Mouse (Mus musculus) neural tube, embryonic 13.5 days (tissue): ENCODE measurements around the gene Fut9. TPM values are rescaled to one million over a fixed set of nuclear protein-coding genes. Genes with fewer than 3 reads are reported as not detected.
A peak's percentile ranks its signal among the peaks of the same experiment; 100 is the strongest.

ENCODE experiments used
- ATAC-seq: fragments of 200-750 bp; cut with Nextera tagmentation; 2 replicates; pipeline ENCODE4 v1.8.0; 2017; ENCODE audit warnings: low read depth, mild to moderate bottlenecking, moderate TSS enrichment, moderate library complexity
- H3K27ac ChIP-seq: fragments of 300-500 bp; sonication (generic); replicated peaks from 2 replicates; pipeline ENCODE4 v1.5.1; 2015; ENCODE audit warnings: moderate library complexity, mild to moderate bottlenecking, inconsistent platforms
- H3K27me3 ChIP-seq: fragments of 300-500 bp; sonication (generic); 2 replicates; pipeline ENCODE4 v1.6.1; 2015; ENCODE audit warnings: mild to moderate bottlenecking, inconsistent platforms
- H3K36me3 ChIP-seq: fragments of 300-500 bp; sonication (generic); 2 replicates; pipeline ENCODE4 v1.6.1; 2015; ENCODE audit warnings: mild to moderate bottlenecking, inconsistent platforms
- H3K4me1 ChIP-seq: fragments of 300-500 bp; sonication (generic); replicated peaks from 2 replicates; pipeline ENCODE4 v1.6.1; 2015; ENCODE audit warnings: inconsistent platforms
- H3K4me2 ChIP-seq: fragments of 300-500 bp; sonication (generic); 2 replicates; pipeline ENCODE4 v1.6.1; 2015; ENCODE audit warnings: inconsistent platforms, mild to moderate bottlenecking, moderate library complexity
- H3K4me3 ChIP-seq: fragments of 300-500 bp; sonication (generic); 2 replicates; pipeline ENCODE4 v1.5.1; 2015; ENCODE audit warnings: mild to moderate bottlenecking, inconsistent platforms
- H3K9ac ChIP-seq: fragments of 300-500 bp; sonication (generic); 2 replicates; pipeline ENCODE4 v1.6.1; 2015; ENCODE audit warnings: moderate library complexity, mild to moderate bottlenecking, inconsistent platforms
- H3K9me3 ChIP-seq: fragments of 300-500 bp; sonication (generic); 2 replicates; pipeline ENCODE4 v1.6.1; 2016; ENCODE audit warnings: inconsistent platforms
- WGBS: fragments of 180-500 bp; shearing (Covaris S2); methylation state at CpG from one replicate; pipeline ENCODE4 v1.1.7; 2015; 5-methylcytosine and 5-hydroxymethylcytosine counted together
- polyA plus RNA-seq: library from polyadenylated mRNA; unstranded; fragments of >200 nt; fragmentation: Nextera tagmentation; extraction: Ambion mirVana; gene quantifications from 2 replicates; pipeline ENCODE4 v1.2.1, GENCODE M21; 2015

Gene Fut9
- 9.1 and 10.2 TPM in 2 replicates for polyA plus RNA-seq

GRCm38 (mm10) chr4:25799476-25800283 lies at the start of gene Fut9:
Gene Fut9, minus strand, starts transcription at chr4:25800244.
- Histone ChIP-seq H3K4me2 (peak within 1 kb of the TSS; percentile 65), H3K4me1 (peaks cover 25% of the 10 kb centered on the region), H3K27me3 (no peaks in the 10 kb centered on the region), H3K4me3 (peak within 1 kb of the TSS; percentile 68), H3K9me3 (no peaks in the 10 kb centered on the region), H3K27ac (peak within 1 kb of the TSS; percentile 89), H3K36me3 (no peaks in the 10 kb centered on the region), H3K9ac (peak within 1 kb of the TSS; percentile 91)
- ATAC-seq: peak; percentile 96
- WGBS: 1% methylated on average over 50 of the region's 52 CpGs

GRCm38 (mm10) chr4:25815783-25816182 lies 15.7 kb upstream of the Fut9 start:
- WGBS: 95% methylated on average over 7 of the region's 7 CpGs
- H3K27me3 ChIP-seq: no peaks in the 10 kb centered on the region
- ATAC-seq: no peak
- H3K9ac ChIP-seq: no peak overlapping the region
- no peaks in the 10 kb centered on the region for H3K4me1 ChIP-seq
- H3K27ac ChIP-seq: no peak overlapping the region
- H3K4me3 ChIP-seq: no peak overlapping the region
- H3K4me2 ChIP-seq: no peak overlapping the region
- no peaks in the 10 kb centered on the region for H3K9me3 ChIP-seq
- H3K36me3 ChIP-seq: no peaks in the 10 kb centered on the region

GRCm38 (mm10) chr4:25813340-25813739 lies 13.3 kb upstream of the Fut9 start:
- 95% methylated on average over 1 of the region's 1 CpGs for WGBS
- ATAC-seq: no peak

GRCm38 (mm10) chr4:25810058-25810457 lies 10.0 kb upstream of the Fut9 start:
- no peaks in the 10 kb centered on the region for H3K27me3 ChIP-seq
- no peaks in the 10 kb centered on the region for H3K9me3 ChIP-seq
- WGBS: 90% methylated on average over 1 of the region's 1 CpGs
- no peak for ATAC-seq
- H3K36me3 ChIP-seq: no peaks in the 10 kb centered on the region
- no peak overlapping the region for H3K4me3 ChIP-seq
- H3K4me1 ChIP-seq: no peaks in the 10 kb centered on the region
- no peak overlapping the region for H3K27ac ChIP-seq
- no peak overlapping the region for H3K9ac ChIP-seq
- H3K4me2 ChIP-seq: no peak overlapping the region

More at GRCm38 (mm10) chr4:25813340-25813739, 13.3 kb upstream of the Fut9 start:
- no peak overlapping the region for H3K9ac ChIP-seq
- no peak overlapping the region for H3K4me3 ChIP-seq
- H3K36me3 ChIP-seq: no peaks in the 10 kb centered on the region
- no peak overlapping the region for H3K27ac ChIP-seq
- H3K4me1 ChIP-seq: no peaks in the 10 kb centered on the region
- no peaks in the 10 kb centered on the region for H3K27me3 ChIP-seq
- no peak overlapping the region for H3K4me2 ChIP-seq
- no peaks in the 10 kb centered on the region for H3K9me3 ChIP-seq

- Histone ChIP-seq H3K27ac (no peak overlapping the region), H3K4me3 (no peak overlapping the region), H3K36me3 (no peaks in the 10 kb centered on the region), H3K9ac (no peak overlapping the region), H3K9me3 (no peaks in the 10 kb centered on the region), H3K4me2 (no peak overlapping the region), H3K27me3 (no peaks in the 10 kb centered on the region), H3K4me1 (peaks cover 25% of the 10 kb centered on the region)
- ATAC-seq: no peak
- WGBS: 83% methylated on average over 2 of the region's 2 CpGs
Measured at GRCm38 (mm10) chr4:25801751-25802150, 1.7 kb upstream of the Fut9 start.

GRCm38 (mm10) chr4:25800284-25800616 lies 206 bp upstream of the Fut9 start:
- Histone ChIP-seq H3K9ac (peak overlapping the region; percentile 91), H3K27me3 (no peaks in the 10 kb centered on the region), H3K4me3 (peak overlapping the region; percentile 68), H3K4me2 (peak overlapping the region; percentile 65), H3K27ac (peak overlapping the region; percentile 89), H3K4me1 (peaks cover 25% of the 10 kb centered on the region), H3K9me3 (no peaks in the 10 kb centered on the region), H3K36me3 (no peaks in the 10 kb centered on the region)
- WGBS: 3% methylated on average over 5 of the region's 5 CpGs
- peak; percentile 42; the same call in 1 of the 2 replicates for ATAC-seq

- Histone ChIP-seq H3K4me3 (peak overlapping the region; percentile 68), H3K9ac (peak overlapping the region; percentile 91), H3K27ac (peak overlapping the region; percentile 89), H3K4me2 (peak overlapping the region; percentile 65), H3K36me3 (no peaks in the 10 kb centered on the region), H3K9me3 (no peaks in the 10 kb centered on the region), H3K27me3 (no peaks in the 10 kb centered on the region), H3K4me1 (peaks cover 25% of the 10 kb centered on the region)
- ATAC-seq: peak; percentile 44
- WGBS: 1% methylated on average over 7 of the region's 7 CpGs
Measured at GRCm38 (mm10) chr4:25799051-25799475, 981 bp downstream of the Fut9 start.

- H3K9ac ChIP-seq: peak overlapping the region; percentile 91
- H3K4me3 ChIP-seq: peak overlapping the region; percentile 68
- 24% methylated on average over 10 of the region's 10 CpGs for WGBS
- ATAC-seq: no peak
- no peaks in the 10 kb centered on the region for H3K27me3 ChIP-seq
- no peaks in the 10 kb centered on the region for H3K9me3 ChIP-seq
- H3K4me1 ChIP-seq: peaks cover 25% of the 10 kb centered on the region
- H3K36me3 ChIP-seq: no peaks in the 10 kb centered on the region
- H3K27ac ChIP-seq: no peak overlapping the region
- peak overlapping the region; percentile 65 for H3K4me2 ChIP-seq
Measured at GRCm38 (mm10) chr4:25798412-25798811, 1.6 kb downstream of the Fut9 start.

GRCm38 (mm10) chr4:25796149-25796548 lies 3.9 kb downstream of the Fut9 start:
- Histone ChIP-seq H3K4me3 (no peak overlapping the region), H3K9ac (no peak overlapping the region), H3K4me1 (peaks cover 25% of the 10 kb centered on the region), H3K36me3 (no peaks in the 10 kb centered on the region), H3K27me3 (no peaks in the 10 kb centered on the region), H3K9me3 (no peaks in the 10 kb centered on the region), H3K4me2 (peak overlapping the region; percentile 7; the same call in 1 of the 2 replicates), H3K27ac (no peak overlapping the region)
- ATAC-seq: no peak
- WGBS: 38% methylated on average over 3 of the region's 3 CpGs

- Histone ChIP-seq H3K36me3 (no peaks in the 10 kb centered on the region), H3K27ac (no peak overlapping the region), H3K27me3 (no peaks in the 10 kb centered on the region), H3K4me3 (no peak overlapping the region), H3K9me3 (no peaks in the 10 kb centered on the region), H3K4me2 (no peak overlapping the region), H3K9ac (no peak overlapping the region), H3K4me1 (no peaks in the 10 kb centered on the region)
- 94% methylated on average over 4 of the region's 4 CpGs for whole genome bisulfite sequencing
- ATAC-seq: no peak
Measured at GRCm38 (mm10) chr4:25785276-25785675, 14.8 kb downstream of the Fut9 start.

GRCm38 (mm10) chr4:25768657-25769056 lies 31.4 kb downstream of the Fut9 start:
- peak overlapping the region; percentile 39; the same call in 1 of the 2 replicates for H3K27ac ChIP-seq
- no peaks in the 10 kb centered on the region for H3K9me3 ChIP-seq
- peak; percentile 56; the same call in 1 of the 2 replicates for ATAC-seq
- no peak overlapping the region for H3K4me2 ChIP-seq
- H3K36me3 ChIP-seq: no peaks in the 10 kb centered on the region
- WGBS: 12% methylated on average over 3 of the region's 3 CpGs
- no peaks in the 10 kb centered on the region for H3K4me1 ChIP-seq
- no peak overlapping the region for H3K9ac ChIP-seq
- no peak overlapping the region for H3K4me3 ChIP-seq
- no peaks in the 10 kb centered on the region for H3K27me3 ChIP-seq

- H3K27ac ChIP-seq: no peak overlapping the region
- no peak overlapping the region for H3K9ac ChIP-seq
- no peak for ATAC-seq
- H3K4me2 ChIP-seq: no peak overlapping the region
- H3K27me3 ChIP-seq: no peaks in the 10 kb centered on the region
- no peak overlapping the region for H3K4me3 ChIP-seq
- H3K9me3 ChIP-seq: no peaks in the 10 kb centered on the region
- no peaks in the 10 kb centered on the region for H3K36me3 ChIP-seq
- H3K4me1 ChIP-seq: no peaks in the 10 kb centered on the region
Measured at GRCm38 (mm10) chr4:25763091-25763490, 37.0 kb downstream of the Fut9 start.
